In genomic region chr9:50821651-50822050, GRCm38 (mm10) we compare ENCODE assay signal across 18 mouse cellular contexts.
"Had no signal": no experiment of that assay in that cellular context is flagged by ENCODE, and none has a peak within 500 bp of the region (broad histone marks: within the 10 kb centered on the region; RNA-seq: fewer than 3 reads in every experiment).

No protein-coding gene starts in this region.

- H3K9ac ChIP-seq: lung, embryonic 15.5 days; midbrain, embryonic 12.5 days; neural tube, embryonic 13.5 days; neural tube, embryonic 15.5 days had no signal

- H3K4me2 ChIP-seq: lung, embryonic 15.5 days; midbrain, embryonic 12.5 days; neural tube, embryonic 13.5 days; neural tube, embryonic 15.5 days had no signal

- H3K27me3 ChIP-seq: lung, embryonic 15.5 days; midbrain, embryonic 12.5 days; neural tube, embryonic 13.5 days; neural tube, embryonic 15.5 days had no signal

- H3K4me1 ChIP-seq: lung, embryonic 15.5 days; midbrain, embryonic 10.5 days; midbrain, embryonic 12.5 days; neural tube, embryonic 13.5 days; neural tube, embryonic 15.5 days had no signal

- ATAC-seq: midbrain, embryonic 16.5 days had no signal

- H3K4me3 ChIP-seq: lung, embryonic 15.5 days; midbrain, embryonic 10.5 days; midbrain, embryonic 12.5 days; myocyte; neural tube, embryonic 13.5 days; neural tube, embryonic 15.5 days had no signal

- H3K27ac ChIP-seq: lung, embryonic 15.5 days; midbrain, embryonic 10.5 days; midbrain, embryonic 12.5 days; neural tube, embryonic 13.5 days; neural tube, embryonic 15.5 days had no signal

- H3K9me3 ChIP-seq: lung, embryonic 15.5 days; midbrain, embryonic 10.5 days; midbrain, embryonic 12.5 days; neural tube, embryonic 13.5 days; neural tube, embryonic 15.5 days had no signal

- DNase-seq: lung, adult 2 months; lung, postnatal 10 days; lung, postnatal 4 days; midbrain, embryonic 14.5 days; retina, postnatal 1 day; right cerebral cortex, postnatal 25 days; right cerebral cortex, postnatal 4 days; spleen, adult 18-20 months; thymus, adult 18-20 months; thymus, postnatal 14 days; thymus, postnatal 36 days had no signal
